Mouse (Mus musculus) ES-Bruce4 (cell line): ENCODE measurements around the gene Nupr1.

ENCODE experiments used
- CTCF ChIP-seq: IDR thresholded peaks from one replicate; pipeline ENCODE4 v1.8.1; 2011; ENCODE audit warnings: low read depth, low read length
- EP300 ChIP-seq: IDR thresholded peaks from 2 replicates; pipeline ENCODE4 v1.6.1; 2011; ENCODE audit warnings: low read depth, low read length; ENCODE audit not compliant: insufficient read depth
- POLR2A ChIP-seq: IDR thresholded peaks from one replicate; pipeline ENCODE4 v1.8.1; 2011; ENCODE audit warnings: low read length; ENCODE audit not compliant: insufficient read depth

DNA sequence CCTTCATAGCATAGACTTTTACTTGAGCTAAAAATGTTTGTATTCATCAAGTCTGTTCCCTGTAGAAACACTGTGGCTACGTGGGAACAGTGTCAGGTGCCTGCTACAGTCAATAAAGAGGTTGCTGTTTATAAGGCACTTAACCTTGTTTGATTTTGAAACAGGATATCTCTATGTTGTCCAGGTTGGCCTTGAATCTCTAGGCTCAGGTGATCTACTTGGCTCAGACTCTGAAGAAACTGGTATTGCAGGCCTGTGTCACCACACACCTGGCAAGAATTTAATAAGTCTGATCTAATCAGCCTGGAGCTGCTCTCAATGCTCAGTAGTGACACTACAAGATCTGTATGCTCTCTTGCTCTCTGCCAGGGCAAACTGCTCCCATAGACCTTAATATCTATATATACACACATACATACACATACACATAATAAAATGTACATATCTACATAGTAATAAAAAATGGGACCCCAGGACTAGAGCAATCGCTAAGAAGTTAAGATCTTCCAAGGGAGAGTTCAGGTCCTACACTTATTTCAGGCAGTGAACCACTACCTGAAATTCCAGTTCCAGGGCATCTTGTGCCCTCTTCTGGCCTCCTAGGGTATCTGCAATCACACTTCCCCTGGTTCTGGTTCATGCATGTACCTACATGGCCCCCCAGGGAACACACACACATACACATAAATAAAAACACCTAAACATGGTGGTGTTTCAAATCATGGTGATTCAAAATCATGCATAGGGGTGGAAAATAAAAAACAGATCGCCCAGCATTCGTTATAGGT lies 6.3 kb upstream of the Nupr1 start:
- TF ChIP-seq POLR2A: no peak
- peak; percentile 52 for TF ChIP-seq CTCF
- TF ChIP-seq EP300: no peak
